Mouse (Mus musculus): Measurements from ENCODE around the gene BC055324. TPM values are rescaled to one million over a fixed set of nuclear protein-coding genes. Genes with fewer than 3 reads are reported as not detected.

The BC055324 gene
- polyA plus RNA-seq, 1 experiment from 2014 or later: 15.5 TPM

DNA sequence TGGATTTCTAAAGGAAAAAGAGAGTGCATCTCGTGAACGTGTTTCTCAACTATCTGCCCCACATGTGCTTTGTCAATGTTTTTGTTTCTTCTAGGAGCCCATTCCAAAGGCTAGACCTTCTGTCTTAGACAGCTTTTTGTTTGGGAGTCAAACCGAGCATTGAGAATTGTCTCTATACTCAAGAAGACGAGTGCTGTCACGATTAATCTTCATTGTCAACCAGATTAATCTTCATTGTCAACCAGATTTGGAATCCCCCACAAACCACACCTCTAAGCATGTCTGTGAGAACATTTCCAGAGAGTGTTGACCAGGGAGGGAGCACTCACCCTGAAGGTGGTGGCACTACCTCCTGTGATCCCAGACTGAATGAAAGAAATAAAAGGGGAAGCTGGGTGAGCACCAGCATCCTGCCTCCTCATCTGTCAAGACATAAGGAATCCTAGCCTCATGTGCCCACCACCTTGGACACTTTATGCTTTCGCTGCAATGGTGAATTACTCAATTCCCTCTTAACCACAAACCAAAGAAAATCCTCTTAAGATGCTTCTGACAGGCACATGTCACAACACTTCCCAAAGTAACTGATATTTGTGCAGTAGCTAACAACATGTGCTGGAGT lies 7.3 kb upstream of the BC055324 start:
- H3K27ac ChIP-seq: no peak overlapping the region
- H3K36me3 ChIP-seq: peaks cover under 1% of the 10 kb centered on the region; the same call in 1 of the 2 replicates
- H3K27me3 ChIP-seq (replicated peaks): no peaks in the 10 kb centered on the region
- no peak for ATAC-seq
- H3K9me3 ChIP-seq (replicated peaks): no peaks in the 10 kb centered on the region
- no peaks in the 10 kb centered on the region for H3K4me1 ChIP-seq
- 55% methylated on average over 6 of the region's 6 CpGs for WGBS (ENCODE audit: insufficient replicate concordance)
- H3K9ac ChIP-seq: no peak overlapping the region
- no peak overlapping the region for H3K4me3 ChIP-seq
- H3K4me2 ChIP-seq: no peak overlapping the region

DNA sequence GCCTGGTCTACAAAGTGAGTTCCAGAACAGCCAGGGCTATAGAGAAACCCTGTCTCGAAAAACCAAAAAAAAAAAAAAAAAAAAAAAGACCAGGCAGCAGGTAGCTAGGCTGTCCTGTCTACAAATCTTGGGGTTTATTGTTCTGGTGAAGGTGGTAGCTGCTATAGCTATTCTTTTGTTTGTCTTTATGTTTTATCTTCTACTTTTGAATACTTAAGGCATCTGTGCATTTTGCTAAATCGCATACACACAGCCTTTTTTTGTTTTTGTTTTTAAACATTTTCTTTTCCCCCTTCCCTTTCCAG lies 965 bp upstream of the BC055324 start:
- 57% methylated on average over 2 of the region's 2 CpGs for WGBS (ENCODE audit: insufficient replicate concordance)
- peak overlapping the region; percentile 80; the same call in 1 of the 2 replicates for H3K9ac ChIP-seq
- no peaks in the 10 kb centered on the region for H3K9me3 ChIP-seq (replicated peaks)
- no peaks in the 10 kb centered on the region for H3K27me3 ChIP-seq (replicated peaks)
- H3K27ac ChIP-seq: no peak overlapping the region
- peaks cover 15% of the 10 kb centered on the region for H3K4me1 ChIP-seq
- no peak for ATAC-seq
- H3K4me3 ChIP-seq: peak overlapping the region; percentile 80
- peak overlapping the region; percentile 84 for H3K4me2 ChIP-seq
- H3K36me3 ChIP-seq: peaks cover 12% of the 10 kb centered on the region; the same call in 1 of the 2 replicates

DNA sequence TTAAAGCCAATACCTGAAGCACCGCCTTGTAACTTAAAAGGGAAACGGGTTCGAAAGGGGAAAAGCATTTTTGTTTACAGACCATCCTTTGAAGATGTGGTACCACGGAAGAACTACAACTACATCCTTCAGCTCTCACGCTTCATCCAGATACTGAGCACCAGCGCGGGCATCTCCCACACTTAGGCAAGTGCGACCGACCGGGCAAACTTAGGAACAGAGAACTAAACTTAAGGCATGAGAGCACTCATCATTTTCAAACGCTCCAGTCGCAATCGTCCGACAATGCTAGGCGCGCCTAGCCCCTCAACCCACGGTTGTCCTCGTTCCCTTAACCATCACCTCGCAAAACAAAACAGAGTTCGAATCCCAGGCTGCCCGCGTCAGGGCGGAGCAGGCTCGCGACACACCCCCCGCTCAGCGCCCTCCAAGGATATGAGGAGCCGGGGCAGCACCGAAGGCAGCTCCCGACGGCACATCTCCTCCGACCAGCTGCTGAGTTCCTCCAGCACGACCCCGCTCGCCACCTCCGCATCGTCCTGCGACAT lies 349 bp downstream of the BC055324 start:
- 1% methylated on average over 38 of the region's 38 CpGs for WGBS (ENCODE audit: insufficient replicate concordance)
- H3K27ac ChIP-seq: peak overlapping the region; percentile 65; the same call in 1 of the 2 replicates

DNA sequence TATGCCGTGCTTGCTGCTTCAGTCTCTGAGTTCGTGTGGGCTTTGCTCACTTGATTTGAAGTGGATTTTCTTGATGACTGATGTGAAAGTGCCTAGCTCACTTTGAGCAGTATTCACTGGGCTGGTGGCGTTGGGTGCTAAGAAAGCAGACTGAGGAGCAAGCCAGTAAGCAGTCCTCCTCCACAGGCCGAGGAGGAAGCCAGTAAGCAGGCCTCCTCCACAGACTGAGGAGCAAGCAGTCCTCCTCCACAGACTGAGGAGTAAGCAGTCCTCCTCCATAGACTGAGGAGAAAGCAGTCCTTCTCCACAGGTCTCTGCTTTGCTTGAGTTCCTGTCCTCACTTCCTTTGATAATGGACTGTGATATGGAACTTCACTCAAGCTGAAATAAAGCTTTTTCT lies 2.2 kb downstream of the BC055324 start:
- ATAC-seq: no peak
- no peak overlapping the region for H3K4me2 ChIP-seq
- H3K9me3 ChIP-seq (replicated peaks): no peaks in the 10 kb centered on the region
- no peaks in the 10 kb centered on the region for H3K27me3 ChIP-seq (replicated peaks)
- no peak overlapping the region for H3K27ac ChIP-seq
- no peak overlapping the region for H3K4me3 ChIP-seq
- peaks cover 28% of the 10 kb centered on the region for H3K36me3 ChIP-seq
- no peak overlapping the region for H3K9ac ChIP-seq
- H3K4me1 ChIP-seq: peaks cover 15% of the 10 kb centered on the region
- 75% methylated on average over 4 of the region's 4 CpGs for WGBS (ENCODE audit: insufficient replicate concordance)

More for the DNA sequence above, 349 bp downstream of the BC055324 start:
- Histone ChIP-seq H3K4me1 (peaks cover 15% of the 10 kb centered on the region), H3K36me3 (peaks cover 15% of the 10 kb centered on the region), H3K9me3 (replicated peaks) (no peaks in the 10 kb centered on the region), H3K27me3 (replicated peaks) (no peaks in the 10 kb centered on the region), H3K4me3 (peak overlapping the region; percentile 80), H3K4me2 (peak overlapping the region; percentile 84), H3K9ac (peak overlapping the region; percentile 80)
- ATAC-seq: peak; percentile 88

DNA sequence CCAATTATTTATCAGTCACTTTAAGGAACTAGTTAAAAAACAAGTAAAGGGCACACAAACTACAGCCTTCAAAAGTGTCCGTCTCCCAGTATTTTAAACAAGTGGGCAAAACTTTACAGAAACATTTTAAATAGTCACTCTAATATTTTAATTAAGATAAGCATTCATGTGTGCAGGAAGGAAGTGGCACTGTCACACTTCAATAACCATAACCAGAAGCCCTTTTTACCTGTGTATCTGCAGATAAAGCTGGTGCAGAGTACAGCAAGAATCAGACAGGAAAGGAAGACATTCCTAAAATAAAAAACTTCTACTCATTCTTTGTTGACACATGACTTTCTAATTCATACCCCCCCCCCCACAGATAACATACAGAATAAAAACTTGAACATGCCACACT lies 18.1 kb downstream of the BC055324 start:
- no peak overlapping the region for H3K4me2 ChIP-seq
- H3K9me3 ChIP-seq (replicated peaks): no peaks in the 10 kb centered on the region
- H3K4me1 ChIP-seq: no peaks in the 10 kb centered on the region
- no peak overlapping the region for H3K4me3 ChIP-seq
- 79% methylated on average over 1 of the region's 1 CpGs for WGBS (ENCODE audit: insufficient replicate concordance)
- H3K27ac ChIP-seq: no peak overlapping the region
- no peak for ATAC-seq
- no peak overlapping the region for H3K9ac ChIP-seq
- H3K36me3 ChIP-seq: peaks cover 51% of the 10 kb centered on the region
- H3K27me3 ChIP-seq (replicated peaks): no peaks in the 10 kb centered on the region

DNA sequence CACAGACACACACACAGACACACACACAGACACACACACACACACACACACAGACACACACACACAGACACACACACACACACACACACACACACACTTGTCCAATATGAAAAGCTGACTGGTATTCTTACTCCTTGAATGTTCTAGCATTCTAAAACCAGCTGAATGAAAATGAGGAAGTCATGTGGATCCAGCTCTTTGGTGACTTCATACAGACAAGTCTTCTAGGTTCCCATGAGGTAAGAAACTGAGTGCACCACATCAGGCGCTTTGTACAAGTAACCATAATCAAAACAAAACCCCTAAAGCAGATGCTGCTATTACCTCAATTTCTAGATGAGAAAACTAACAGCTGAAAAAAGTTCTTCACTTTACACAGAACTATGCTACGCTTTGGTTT lies 19.5 kb downstream of the BC055324 start:
- no peak for ATAC-seq
- no peak overlapping the region for H3K9ac ChIP-seq
- no peak overlapping the region for H3K27ac ChIP-seq
- no peak overlapping the region for H3K4me2 ChIP-seq
- H3K4me1 ChIP-seq: no peaks in the 10 kb centered on the region
- H3K36me3 ChIP-seq: peaks cover 45% of the 10 kb centered on the region
- H3K4me3 ChIP-seq: no peak overlapping the region
- H3K27me3 ChIP-seq (replicated peaks): no peaks in the 10 kb centered on the region
- H3K9me3 ChIP-seq (replicated peaks): no peaks in the 10 kb centered on the region
- 89% methylated on average over 2 of the region's 2 CpGs for WGBS (ENCODE audit: insufficient replicate concordance)

DNA sequence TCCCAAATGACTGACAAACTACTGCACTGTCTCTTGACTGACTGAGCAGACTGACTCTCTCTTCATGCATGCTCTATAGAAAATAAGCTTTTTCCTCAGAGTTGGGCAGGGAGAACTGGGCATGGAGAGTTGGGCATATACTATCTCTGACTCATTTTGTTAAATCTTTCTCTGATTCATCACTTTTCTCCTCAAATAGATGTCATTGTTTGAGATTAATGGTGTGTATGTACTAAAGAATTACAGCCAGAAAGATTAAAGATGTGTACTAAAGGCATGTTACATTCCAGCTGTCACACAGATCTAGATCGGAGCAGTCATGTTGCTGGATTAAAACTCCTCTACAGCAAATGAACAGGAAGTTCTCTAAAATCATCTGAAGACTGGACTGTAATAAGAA lies 20.1 kb downstream of the BC055324 start:
- Histone ChIP-seq H3K4me3 (no peak overlapping the region), H3K36me3 (peaks cover 42% of the 10 kb centered on the region), H3K27me3 (replicated peaks) (no peaks in the 10 kb centered on the region), H3K9me3 (replicated peaks) (no peaks in the 10 kb centered on the region), H3K4me2 (no peak overlapping the region), H3K27ac (no peak overlapping the region), H3K4me1 (no peaks in the 10 kb centered on the region), H3K9ac (no peak overlapping the region)
- ATAC-seq: no peak
- WGBS (ENCODE audit: insufficient replicate concordance): 79% methylated on average over 1 of the region's 1 CpGs

DNA sequence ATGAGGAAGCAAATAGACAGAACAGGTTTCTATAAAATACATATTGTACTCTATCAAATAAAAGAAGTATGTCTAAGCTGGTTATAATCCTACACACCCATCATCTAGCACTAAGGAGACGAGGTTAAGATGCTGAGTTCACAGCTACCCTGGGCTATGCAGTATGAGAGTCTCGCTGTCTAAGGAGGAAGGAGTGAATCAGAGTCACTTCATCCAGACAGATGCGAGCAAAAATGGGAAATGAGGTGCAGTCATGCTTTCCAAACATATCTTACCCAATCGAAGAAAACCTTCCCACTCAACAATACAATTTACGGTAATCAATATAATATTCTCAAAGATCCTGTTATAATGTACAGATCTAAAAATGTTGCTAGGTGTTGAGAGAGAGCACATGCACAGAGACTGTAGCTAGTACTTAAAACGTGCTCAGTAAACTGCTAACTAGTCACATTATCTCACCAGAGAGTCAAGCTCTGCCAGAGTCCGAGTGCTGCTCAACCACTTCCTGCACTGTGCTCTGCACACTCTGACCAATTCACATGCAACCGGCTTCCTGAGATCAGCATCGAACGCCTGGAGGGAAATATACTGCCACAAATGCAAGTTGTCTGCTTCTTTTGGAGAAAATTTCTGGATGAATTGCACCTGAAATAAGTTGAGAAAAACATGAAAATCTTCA lies 30.4 kb downstream of the BC055324 start:
- H3K4me3 ChIP-seq: no peak overlapping the region
- no peak overlapping the region for H3K9ac ChIP-seq
- WGBS (ENCODE audit: insufficient replicate concordance): 45% methylated on average over 10 of the region's 10 CpGs
- peaks cover 65% of the 10 kb centered on the region for H3K36me3 ChIP-seq
- H3K4me1 ChIP-seq: no peaks in the 10 kb centered on the region
- no peaks in the 10 kb centered on the region for H3K27me3 ChIP-seq (replicated peaks)
- no peaks in the 10 kb centered on the region for H3K9me3 ChIP-seq (replicated peaks)
- no peak overlapping the region for H3K4me2 ChIP-seq
- ATAC-seq: no peak
- no peak overlapping the region for H3K27ac ChIP-seq

DNA sequence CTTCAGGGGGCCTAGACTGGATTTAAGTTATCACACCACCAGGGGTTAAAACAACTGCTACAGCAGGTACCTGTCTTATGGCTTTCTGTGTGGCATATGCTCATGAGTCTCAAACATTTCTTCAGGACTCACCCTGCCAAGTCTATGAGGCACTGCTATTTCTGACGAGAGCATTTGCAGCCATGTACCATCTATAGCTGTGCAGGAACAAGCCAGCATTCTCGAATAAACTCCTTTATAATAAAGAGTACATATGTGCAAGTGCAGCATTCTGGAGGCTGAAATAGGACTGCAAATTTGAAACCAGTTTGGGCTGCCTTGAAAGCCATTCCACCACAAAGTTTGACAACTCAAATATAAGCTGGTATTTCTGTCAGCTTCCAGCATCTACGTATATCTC lies 36.6 kb downstream of the BC055324 start:
- Histone ChIP-seq H3K27me3 (replicated peaks) (no peaks in the 10 kb centered on the region), H3K36me3 (peaks cover 79% of the 10 kb centered on the region), H3K9me3 (replicated peaks) (no peaks in the 10 kb centered on the region), H3K9ac (no peak overlapping the region), H3K4me3 (no peak overlapping the region), H3K4me2 (no peak overlapping the region), H3K27ac (no peak overlapping the region), H3K4me1 (no peaks in the 10 kb centered on the region)
- ATAC-seq: no peak
- 80% methylated on average over 3 of the region's 3 CpGs for WGBS (ENCODE audit: insufficient replicate concordance)

DNA sequence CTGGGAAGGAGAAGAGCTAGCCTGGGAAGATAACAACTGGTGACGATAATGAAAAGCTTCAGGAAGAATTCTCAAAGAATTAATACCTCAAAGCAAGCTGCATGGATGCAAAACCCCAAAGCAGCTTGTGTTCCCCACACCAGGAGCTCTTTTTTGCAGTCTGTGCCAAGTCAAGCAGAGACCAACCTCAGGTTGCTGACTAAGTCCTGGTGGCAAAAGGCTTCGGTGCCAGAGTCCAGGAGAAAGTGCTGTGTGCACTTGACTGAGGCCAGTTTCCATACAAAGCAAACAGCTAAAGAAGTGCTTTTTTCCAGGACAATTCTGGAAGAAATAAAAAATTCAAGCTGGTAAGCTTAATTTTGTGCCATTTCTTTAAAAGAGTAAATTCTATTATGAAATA lies 41.2 kb downstream of the BC055324 start:
- no peak for ATAC-seq
- no peaks in the 10 kb centered on the region for H3K27me3 ChIP-seq (replicated peaks)
- H3K9me3 ChIP-seq (replicated peaks): no peaks in the 10 kb centered on the region
- no peak overlapping the region for H3K4me3 ChIP-seq
- peaks cover 91% of the 10 kb centered on the region for H3K36me3 ChIP-seq
- no peak overlapping the region for H3K27ac ChIP-seq
- 79% methylated on average over 2 of the region's 2 CpGs for WGBS (ENCODE audit: insufficient replicate concordance)
- H3K9ac ChIP-seq: no peak overlapping the region
- no peaks in the 10 kb centered on the region for H3K4me1 ChIP-seq
- no peak overlapping the region for H3K4me2 ChIP-seq

DNA sequence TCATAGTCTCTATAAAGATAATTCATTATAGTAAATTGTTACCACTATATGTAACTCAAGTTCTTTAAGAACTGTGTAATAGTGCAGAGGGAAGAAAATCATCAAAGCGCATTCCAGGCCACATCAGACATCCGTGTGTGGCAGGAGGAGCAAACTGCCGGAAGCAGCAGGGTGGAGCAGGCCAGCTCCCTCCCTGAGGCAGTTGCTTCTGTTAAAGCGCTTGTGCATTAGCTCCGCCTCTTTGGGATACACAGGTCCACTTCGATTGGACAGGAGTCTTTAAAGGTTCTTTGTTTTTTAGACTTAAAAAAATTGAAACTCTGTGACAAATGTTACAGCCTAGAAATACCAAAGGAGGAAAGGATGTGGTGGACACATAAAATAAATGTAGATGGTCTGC lies 52.5 kb downstream of the BC055324 start:
- ATAC-seq: no peak
- 77% methylated on average over 6 of the region's 6 CpGs for WGBS (ENCODE audit: insufficient replicate concordance)
- Histone ChIP-seq H3K4me2 (no peak overlapping the region), H3K36me3 (peaks cover 96% of the 10 kb centered on the region), H3K9me3 (replicated peaks) (no peaks in the 10 kb centered on the region), H3K27ac (no peak overlapping the region), H3K9ac (no peak overlapping the region), H3K27me3 (replicated peaks) (no peaks in the 10 kb centered on the region), H3K4me3 (no peak overlapping the region), H3K4me1 (0 out of 2 replicates have a peak, but pooled peaks cover 5% of the 10 kb centered on the region)

DNA sequence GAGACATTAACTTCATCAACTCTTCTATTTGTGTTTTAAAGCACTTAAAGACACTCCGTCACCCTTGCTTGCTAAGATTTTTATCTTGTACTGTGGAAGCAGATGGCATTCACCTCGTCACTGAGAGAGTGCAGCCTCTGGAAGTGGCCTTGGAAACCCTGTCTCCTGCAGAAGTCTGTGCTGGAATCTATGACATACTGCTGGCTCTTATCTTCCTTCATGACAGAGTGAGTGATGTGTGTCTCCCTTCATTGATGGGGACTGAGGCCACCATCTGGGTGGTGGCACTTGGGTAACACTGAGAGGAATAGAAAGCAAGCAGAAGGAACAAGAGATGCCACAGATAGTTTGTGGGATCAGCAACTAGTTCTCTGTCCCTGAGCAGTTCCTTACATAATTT lies 60.0 kb downstream of the BC055324 start:
- no peak for ATAC-seq
- H3K4me1 ChIP-seq: peaks cover 25% of the 10 kb centered on the region
- H3K27ac ChIP-seq: no peak overlapping the region
- H3K4me3 ChIP-seq: no peak overlapping the region
- H3K4me2 ChIP-seq: no peak overlapping the region
- H3K27me3 ChIP-seq (replicated peaks): no peaks in the 10 kb centered on the region
- no peak overlapping the region for H3K9ac ChIP-seq
- no peaks in the 10 kb centered on the region for H3K9me3 ChIP-seq (replicated peaks)
- H3K36me3 ChIP-seq: peaks cover 69% of the 10 kb centered on the region
- 81% methylated on average over 2 of the region's 2 CpGs for WGBS (ENCODE audit: insufficient replicate concordance)
